8 mouse cellular contexts compared by ENCODE assay signal in the genomic region with DNA sequence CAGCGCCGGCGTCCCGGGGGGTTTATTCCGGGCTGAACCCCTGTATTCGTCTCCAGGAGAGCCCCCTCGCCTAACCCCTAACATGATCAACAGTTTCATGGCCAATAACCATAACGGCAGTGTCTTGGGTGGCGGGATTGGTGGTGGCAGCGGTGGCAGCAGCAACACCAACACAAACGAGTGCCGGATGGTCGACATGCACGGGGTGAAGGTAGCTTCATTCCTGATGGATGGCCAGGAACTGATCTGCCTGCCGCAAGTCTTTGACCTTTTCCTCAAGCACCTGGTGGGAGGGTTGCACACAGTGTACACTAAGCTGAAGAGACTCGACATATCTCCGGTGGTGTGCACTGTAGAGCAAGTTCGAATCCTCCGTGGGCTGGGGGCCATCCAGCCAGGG. TPM values are rescaled to one million over a fixed set of nuclear protein-coding genes. Genes with fewer than 3 reads are reported as not detected.
DNase-seq lines count a peak whose midpoint lies in the region; ATAC-seq and TF ChIP-seq lines count a peak whose summit lies in the region.

No protein-coding gene starts in this region.

- H3K4me1 ChIP-seq in hindbrain, postnatal 0 days (ENCODE audit: insufficient read depth, low read length), result no peaks in the 10 kb centered on the region
- H3K4me1 ChIP-seq in midbrain, postnatal 0 days (ENCODE audit: insufficient read depth, low read length), result no peaks in the 10 kb centered on the region

- intact Hi-C loops in gastrocnemius, adult 2 months (cut with DNase I), result no loop called here

- H3K4me3 ChIP-seq in gastrocnemius, adult 2 months, result peak overlapping the region; percentile 63
- H3K4me3 ChIP-seq in hindbrain, postnatal 0 days (ENCODE audit: low read length), result peak overlapping the region; percentile 52
- H3K4me3 ChIP-seq in midbrain, postnatal 0 days (ENCODE audit: low read depth, low read length), result peak overlapping the region; percentile 44

- H3K36me3 ChIP-seq in hindbrain, postnatal 0 days (ENCODE audit: insufficient read depth, low read length), result no peaks in the 10 kb centered on the region
- H3K36me3 ChIP-seq in midbrain, postnatal 0 days (ENCODE audit: insufficient read depth, low read length), result no peaks in the 10 kb centered on the region

- no peaks in the 10 kb centered on the region for H3K9me3 ChIP-seq in hindbrain, postnatal 0 days (ENCODE audit: low read length)
- H3K9me3 ChIP-seq in midbrain, postnatal 0 days (ENCODE audit: low read length), result no peaks in the 10 kb centered on the region

- TF ChIP-seq CTCF in gastrocnemius, adult 2 months (IDR thresholded peaks at IDR 0.05), result no peak
- TF ChIP-seq CTCF in hindbrain, postnatal 0 days (IDR thresholded peaks at IDR 0.05; ENCODE audit: low read depth), result no peak
- no peak for TF ChIP-seq CTCF in midbrain, postnatal 0 days (IDR thresholded peaks at IDR 0.05)

- DNase-seq in gastrocnemius, adult 2 months, result no peak
- DNase-seq in gastrocnemius, adult 18-20 months (ENCODE audit: low spot score), result no peak
- peak; percentile 9 for DNase-seq in thymus, postnatal 14 days
- no peak for DNase-seq in thymus, postnatal 25 days
- DNase-seq in hindbrain, postnatal 0 days (ENCODE audit: low spot score), result no peak
- no peak for DNase-seq in midbrain, postnatal 0 days (ENCODE audit: low spot score)
- DNase-seq in spleen, postnatal 36 days (ENCODE audit: low spot score in 2 of 2), result no peak
- DNase-seq in spleen, postnatal 14 days (ENCODE audit: low spot score in 2 of 2), result no peak

- H3K4me2 ChIP-seq in hindbrain, postnatal 0 days (ENCODE audit: low read depth, low read length), result peak overlapping the region; percentile 68
- peak overlapping the region; percentile 68 for H3K4me2 ChIP-seq in midbrain, postnatal 0 days (ENCODE audit: low read depth, low read length, poor library complexity, severe bottlenecking)

- no peak overlapping the region; the same call in 1 of the 2 replicates for H3K9ac ChIP-seq in hindbrain, postnatal 0 days (replicated peaks; ENCODE audit: low read length)
- H3K9ac ChIP-seq in midbrain, postnatal 0 days (replicated peaks; ENCODE audit: low read length, poor library complexity, severe bottlenecking), result 0 out of 2 replicates have a peak overlapping the region, but pooled peaks have one; percentile 29

- 24% methylated on average over 19 of the region's 19 CpGs for WGBS in hindbrain, postnatal 0 days
- 14% methylated on average over 19 of the region's 19 CpGs for WGBS in midbrain, postnatal 0 days

- ATAC-seq in hindbrain, postnatal 0 days, result peak; percentile 36; the same call in 1 of the 2 replicates
- peak; percentile 15; the same call in 1 of the 2 replicates for ATAC-seq in midbrain, postnatal 0 days (ENCODE audit: low FRiP score)

- no peaks in the 10 kb centered on the region for H3K27me3 ChIP-seq in hindbrain, postnatal 0 days (ENCODE audit: insufficient read depth, low read length)
- no peaks in the 10 kb centered on the region for H3K27me3 ChIP-seq in midbrain, postnatal 0 days (ENCODE audit: insufficient read depth, low read length)

- H3K27ac ChIP-seq in gastrocnemius, adult 2 months, result no peak overlapping the region
- H3K27ac ChIP-seq in hindbrain, postnatal 0 days, result no peak overlapping the region
- H3K27ac ChIP-seq in midbrain, postnatal 0 days (ENCODE audit: low read depth, low read length), result no peak overlapping the region

RNA-seq across cellular contexts. Expression of gene Dach2, which starts 1.2 kb away (rescaled TPM):
- total RNA-seq in gastrocnemius, adult 2 months (2021), result 1 to 10 TPM; 1.2 to 5.0 TPM
- 1 to 10 TPM; 1.3 to 3.0 TPM for total RNA-seq in gastrocnemius, adult 18-20 months (2021)
- 13.7 and 14.4 TPM in 2 replicates for total RNA-seq in hindbrain, postnatal 0 days (2014; rRNA removed)
- 13.3 and 15.0 TPM in 2 replicates for polyA plus RNA-seq in hindbrain, postnatal 0 days (2015; fragmentation: Nextera tagmentation; extraction: Ambion mirVana)
- total RNA-seq in midbrain, postnatal 0 days (2014; rRNA removed), result 13.3 and 14.2 TPM in 2 replicates
- polyA plus RNA-seq in midbrain, postnatal 0 days (2015; fragmentation: Nextera tagmentation; extraction: Ambion mirVana), result 6.5 and 9.3 TPM in 2 replicates
